Mouse (Mus musculus) lung, adult 2 months (tissue): Measurements from ENCODE around the gene Lrch1. TPM values are rescaled to one million over a fixed set of nuclear protein-coding genes. Genes with fewer than 3 reads are reported as not detected.

Source experiments
- DNase-seq: peaks from one replicate; pipeline ENCODE4 v3.0.0; 2022
- H3K4me1 ChIP-seq: fragments of 200-500 bp; 2 replicates; pipeline ENCODE4 v1.6.1; 2011; ENCODE audit warnings: low read length; ENCODE audit not compliant: control insufficient read depth, insufficient read depth
- H3K4me3 ChIP-seq: fragments of 200-500 bp; replicated peaks from 2 replicates; pipeline ENCODE3; 2011; ENCODE audit warnings: low read depth, mild to moderate bottlenecking, control low read depth, low read length; ENCODE audit errors: extremely low read depth
- CTCF ChIP-seq: fragments of 200-500 bp; IDR thresholded peaks from 2 replicates; pipeline ENCODE4 v1.5.1; 2011; ENCODE audit warnings: mild to moderate bottlenecking, low read length, control low read depth; ENCODE audit not compliant: insufficient read depth
- POLR2A ChIP-seq: fragments of 200-500 bp; IDR thresholded peaks from 2 replicates; pipeline ENCODE4 v1.6.1; 2011; ENCODE audit warnings: low read depth, mild to moderate bottlenecking, control low read depth, low read length, borderline replicate concordance; ENCODE audit errors: extremely low read depth
- WGBS: fragments of 180-500 bp; shearing (Covaris S2); methylation state at CpG from one replicate; pipeline ENCODE4 v1.1.7; 2018; 5-methylcytosine and 5-hydroxymethylcytosine counted together
- polyA plus RNA-seq: library from polyadenylated mRNA; depleted of rRNA; stranded (reverse); fragments of >200 nt; gene quantifications from 2 replicates; pipeline ENCODE4 v1.2.3, GENCODE M21; 2012

Gene Lrch1
- polyA plus RNA-seq, 1 experiment, result 22.6 TPM

- 92% methylated on average over 1 of the region's 1 CpGs for WGBS
- H3K4me1 ChIP-seq, result 0 out of 2 replicates have a peak, but pooled peaks cover 2% of the 10 kb centered on the region
- no peak for TF ChIP-seq POLR2A
- no peak for TF ChIP-seq CTCF
Measured at GRCm38 (mm10) chr14:74834215-74834614, 113.5 kb downstream of the Lrch1 start.

GRCm38 (mm10) chr14:74831653-74832052, 116.0 kb downstream of the Lrch1 start:
- H3K4me1 ChIP-seq, result 0 out of 2 replicates have a peak, but pooled peaks cover 2% of the 10 kb centered on the region
- TF ChIP-seq POLR2A (no peak), CTCF (no peak)
- WGBS, result 65% methylated on average over 5 of the region's 5 CpGs
- H3K4me3 ChIP-seq, result no peak overlapping the region
- DNase-seq, result no peak

More at GRCm38 (mm10) chr14:74834215-74834614, 113.5 kb downstream of the Lrch1 start:
- DNase-seq, result no peak
- H3K4me3 ChIP-seq, result no peak overlapping the region

- WGBS, result 76% methylated on average over 5 of the region's 5 CpGs
- TF ChIP-seq POLR2A (no peak), CTCF (no peak)
- H3K4me3 ChIP-seq, result no peak overlapping the region
- DNase-seq, result no peak
- 0 out of 2 replicates have a peak, but pooled peaks cover 2% of the 10 kb centered on the region for H3K4me1 ChIP-seq
Measured at GRCm38 (mm10) chr14:74831050-74831449, 116.6 kb downstream of the Lrch1 start.

- no peak for TF ChIP-seq CTCF
- no peak for TF ChIP-seq POLR2A
- WGBS, result 95% methylated on average over 2 of the region's 2 CpGs
- Histone ChIP-seq H3K4me1 (0 out of 2 replicates have a peak, but pooled peaks cover 1% of the 10 kb centered on the region), H3K4me3 (no peak overlapping the region)
- no peak for DNase-seq
Measured at GRCm38 (mm10) chr14:74830591-74830990, 117.1 kb downstream of the Lrch1 start.

- DNase-seq, result no peak
- 69% methylated on average over 7 of the region's 7 CpGs for WGBS
- peaks cover 4% of the 10 kb centered on the region for H3K4me1 ChIP-seq
- H3K4me3 ChIP-seq, result no peak overlapping the region
- TF ChIP-seq POLR2A, result no peak
- no peak for TF ChIP-seq CTCF
Measured at GRCm38 (mm10) chr14:74822757-74823680, 124.7 kb downstream of the Lrch1 start.

- WGBS, result 48% methylated on average over 2 of the region's 2 CpGs
- TF ChIP-seq POLR2A (no peak), CTCF (no peak)
- Histone ChIP-seq H3K4me1 (peaks cover 4% of the 10 kb centered on the region), H3K4me3 (no peak overlapping the region)
- DNase-seq, result no peak
Measured at GRCm38 (mm10) chr14:74822048-74822447, 125.6 kb downstream of the Lrch1 start.

- TF ChIP-seq CTCF, result no peak
- TF ChIP-seq POLR2A, result no peak
- WGBS, result 61% methylated on average over 11 of the region's 11 CpGs
- Histone ChIP-seq H3K4me3 (no peak overlapping the region), H3K4me1 (peaks cover 4% of the 10 kb centered on the region)
- peak; percentile 23 for DNase-seq
Measured at GRCm38 (mm10) chr14:74820180-74820813, 127.4 kb downstream of the Lrch1 start.

- no peak overlapping the region for H3K4me3 ChIP-seq
- TF ChIP-seq POLR2A, result no peak
- TF ChIP-seq CTCF, result no peak
- 83% methylated on average over 6 of the region's 6 CpGs for WGBS
- DNase-seq, result no peak
- peaks cover 4% of the 10 kb centered on the region for H3K4me1 ChIP-seq
Measured at GRCm38 (mm10) chr14:74816705-74817104, 131.0 kb downstream of the Lrch1 start.
